Mouse (Mus musculus) ovary, postnatal 14 days (tissue): ENCODE measurements around the gene Bloc1s4.

Experiments
- DNase-seq: peaks from one replicate; pipeline ENCODE4 v3.0.0; 2022; ENCODE audit warnings: low spot score

Gene Bloc1s4

GRCm38 (mm10) chr5:36739829-36740228 is 8.6 kb downstream of the Bloc1s4 start:
- DNase-seq = no peak

GRCm38 (mm10) chr5:36738799-36739615 is 9.4 kb downstream of the Bloc1s4 start:
- DNase-seq = no peak

- DNase-seq = no peak
Measured at GRCm38 (mm10) chr5:36737765-36738164, 10.7 kb downstream of the Bloc1s4 start.

GRCm38 (mm10) chr5:36736009-36736408 is 12.4 kb downstream of the Bloc1s4 start:
- DNase-seq = no peak

GRCm38 (mm10) chr5:36735106-36735505 is 13.3 kb downstream of the Bloc1s4 start:
- DNase-seq = no peak

- DNase-seq = no peak
Measured at GRCm38 (mm10) chr5:36733405-36733804, 15.0 kb downstream of the Bloc1s4 start.

GRCm38 (mm10) chr5:36731901-36732652 is 16.4 kb downstream of the Bloc1s4 start:
- no peak for DNase-seq

GRCm38 (mm10) chr5:36730689-36731088 is 17.8 kb downstream of the Bloc1s4 start:
- no peak for DNase-seq

- no peak for DNase-seq
Measured at GRCm38 (mm10) chr5:36729923-36730322, 18.5 kb downstream of the Bloc1s4 start.

- no peak for DNase-seq
Measured at GRCm38 (mm10) chr5:36729086-36729473, 19.4 kb downstream of the Bloc1s4 start.

- no peak for DNase-seq
Measured at GRCm38 (mm10) chr5:36728403-36729085, 19.9 kb downstream of the Bloc1s4 start.

- no peak for DNase-seq
Measured at GRCm38 (mm10) chr5:36727776-36728175, 20.7 kb downstream of the Bloc1s4 start.

- DNase-seq = no peak
Measured at GRCm38 (mm10) chr5:36727136-36727535, 21.3 kb downstream of the Bloc1s4 start.

- no peak for DNase-seq
Measured at GRCm38 (mm10) chr5:36726387-36726801, 22.1 kb downstream of the Bloc1s4 start.

GRCm38 (mm10) chr5:36725861-36726260 is 22.6 kb downstream of the Bloc1s4 start:
- no peak for DNase-seq

GRCm38 (mm10) chr5:36724274-36724673 is 24.2 kb downstream of the Bloc1s4 start:
- no peak for DNase-seq

- DNase-seq = no peak
Measured at GRCm38 (mm10) chr5:36723356-36723755, 25.1 kb downstream of the Bloc1s4 start.

GRCm38 (mm10) chr5:36722415-36722856 is 26.0 kb downstream of the Bloc1s4 start:
- no peak for DNase-seq

- no peak for DNase-seq
Measured at GRCm38 (mm10) chr5:36720710-36721375, 27.6 kb downstream of the Bloc1s4 start.

- no peak for DNase-seq
Measured at GRCm38 (mm10) chr5:36720219-36720618, 28.2 kb downstream of the Bloc1s4 start.

- no peak for DNase-seq
Measured at GRCm38 (mm10) chr5:36719601-36720000, 28.8 kb downstream of the Bloc1s4 start.

- no peak for DNase-seq
Measured at GRCm38 (mm10) chr5:36719135-36719534, 29.3 kb downstream of the Bloc1s4 start.
